Mouse (Mus musculus) myocyte (in vitro differentiated cells): Measurements from ENCODE around the gene 1700037C18Rik.

Experiments
- CEBPB ChIP-seq: IDR thresholded peaks from 2 replicates; pipeline ENCODE4 v1.6.1; 2011; ENCODE audit warnings: mild to moderate bottlenecking, moderate library complexity; ENCODE audit not compliant: poor library complexity, insufficient read depth, severe bottlenecking
- E2F4 ChIP-seq: IDR thresholded peaks from one replicate; pipeline ENCODE4 v1.6.1; 2011; ENCODE audit warnings: mild to moderate bottlenecking, control low read depth, moderate library complexity; ENCODE audit not compliant: insufficient read depth
- MAX ChIP-seq: IDR thresholded peaks from one replicate; pipeline ENCODE4 v1.6.1; 2011; ENCODE audit warnings: low read depth, mild to moderate bottlenecking, control low read depth
- MYOG ChIP-seq, 3 experiments: IDR thresholded peaks; one replicate each; pipeline ENCODE4 v1.6.1; 2011; ENCODE audit warnings: control low read depth in 2 of 3, low read depth in 2 of 3, mild to moderate bottlenecking in 2 of 3; ENCODE audit not compliant: insufficient read length in 2 of 3, control insufficient read depth in 1 of 3, insufficient read depth in 1 of 3
- POLR2A ChIP-seq: IDR thresholded peaks from one replicate; pipeline ENCODE4 v1.6.1; 2011; ENCODE audit warnings: low read depth, mild to moderate bottlenecking, control low read depth, moderate library complexity; ENCODE audit not compliant: insufficient read length
- POLR2AphosphoS2 ChIP-seq: IDR thresholded peaks from one replicate; pipeline ENCODE4 v1.6.1; 2011; ENCODE audit warnings: low read depth, control low read depth; ENCODE audit not compliant: insufficient read length
- REST ChIP-seq: IDR thresholded peaks from one replicate; pipeline ENCODE4 v1.6.1; 2011; ENCODE audit warnings: mild to moderate bottlenecking, control low read depth, moderate library complexity; ENCODE audit not compliant: insufficient read depth, insufficient read length
- TCF12 ChIP-seq: IDR thresholded peaks from one replicate; pipeline ENCODE4 v1.6.1; 2011; ENCODE audit warnings: mild to moderate bottlenecking, control low read depth; ENCODE audit not compliant: poor library complexity, insufficient read depth, severe bottlenecking
- TCF3 ChIP-seq: IDR thresholded peaks from one replicate; pipeline ENCODE4 v1.6.1; 2011; ENCODE audit warnings: low read depth, control low read depth; ENCODE audit not compliant: insufficient read length

GRCm38 (mm10) chr16:3852586-3852985, 55.9 kb downstream of the 1700037C18Rik start:
- TF ChIP-seq E2F4, result no peak
- TF ChIP-seq POLR2A, result no peak
- TF ChIP-seq POLR2AphosphoS2, result no peak
- no peak for TF ChIP-seq CEBPB
- TF ChIP-seq MYOG (IDR thresholded peaks at IDR 0.05; ENCODE audit: control insufficient read depth in 1 of 3, insufficient read depth in 1 of 3, insufficient read length in 2 of 3, low read depth in 2 of 3), result no peak
- TF ChIP-seq TCF3, result no peak
- no peak for TF ChIP-seq MAX
- TF ChIP-seq TCF12, result no peak
- TF ChIP-seq REST, result no peak
